Mouse (Mus musculus): Measurements from ENCODE around the gene Plxdc2.
A peak's percentile ranks its signal among the peaks of the same experiment; 100 is the strongest.
"Not testable (repeated sequence)": the region's sequence is repeated elsewhere in the genome, so short reads cannot be mapped to it uniquely, and the experiment has no call there.

Gene Plxdc2

DNA sequence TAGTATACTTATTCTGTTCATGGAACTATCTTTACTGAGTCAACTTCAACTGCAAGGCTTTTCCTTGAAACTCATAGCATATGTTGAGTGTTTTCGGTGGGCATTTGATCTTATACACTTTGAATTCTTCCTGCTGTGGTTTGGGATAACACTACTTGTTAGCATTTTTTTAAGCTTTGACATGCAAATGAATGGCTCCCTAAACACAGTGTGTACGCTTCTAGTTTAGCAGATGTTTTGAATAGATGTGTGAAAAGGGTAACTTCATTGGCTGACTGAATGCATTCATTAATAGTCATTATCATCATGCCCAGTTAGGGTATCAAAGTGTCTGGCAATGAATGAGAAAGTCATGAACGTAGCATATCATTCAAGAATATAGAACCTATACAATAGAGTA is 385.7 kb downstream of the Plxdc2 start:
- no peak for DNase-seq (ENCODE audit: low read depth, low spot score)

- DNase-seq (ENCODE audit: low read depth, low spot score), result no peak
These were observed 387.5 kb downstream of the Plxdc2 start for GRCm38 (mm10) chr2:16743568-16743967.

DNA sequence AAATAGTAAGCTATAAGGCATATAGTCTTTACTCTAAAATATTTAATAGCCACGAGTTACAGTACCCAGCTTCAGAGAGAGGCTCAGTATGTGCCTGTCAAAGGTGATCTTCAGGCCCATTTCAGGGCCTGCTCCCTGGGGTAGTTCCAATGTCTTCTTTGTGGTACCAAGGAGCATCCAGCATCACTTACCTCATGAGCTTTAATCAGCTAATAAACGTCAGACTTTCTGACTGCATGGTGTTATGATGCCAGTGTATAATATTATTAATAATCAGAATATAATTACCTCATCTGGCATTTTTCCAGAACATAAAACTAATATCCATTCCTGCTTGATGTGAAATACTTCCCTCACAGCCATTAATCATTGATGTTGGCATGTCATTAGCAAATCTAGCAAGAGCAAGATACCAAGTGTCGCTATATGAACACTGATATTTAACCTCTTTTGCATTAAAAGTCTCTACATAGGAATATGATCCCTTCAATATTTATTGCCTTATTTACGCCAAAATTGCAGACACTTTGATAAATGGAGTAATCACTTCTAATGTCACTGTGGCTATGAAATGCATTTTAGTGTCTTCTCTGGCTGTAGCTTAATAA is 393.3 kb downstream of the Plxdc2 start:
- no peak for DNase-seq (ENCODE audit: low read depth, low spot score)

- DNase-seq (ENCODE audit: low read depth, low spot score), result no peak
These were observed 401.1 kb downstream of the Plxdc2 start for GRCm38 (mm10) chr2:16757158-16757557.

- no peak for DNase-seq (ENCODE audit: low read depth, low spot score)
These were observed 403.7 kb downstream of the Plxdc2 start for GRCm38 (mm10) chr2:16759766-16760165.

DNA sequence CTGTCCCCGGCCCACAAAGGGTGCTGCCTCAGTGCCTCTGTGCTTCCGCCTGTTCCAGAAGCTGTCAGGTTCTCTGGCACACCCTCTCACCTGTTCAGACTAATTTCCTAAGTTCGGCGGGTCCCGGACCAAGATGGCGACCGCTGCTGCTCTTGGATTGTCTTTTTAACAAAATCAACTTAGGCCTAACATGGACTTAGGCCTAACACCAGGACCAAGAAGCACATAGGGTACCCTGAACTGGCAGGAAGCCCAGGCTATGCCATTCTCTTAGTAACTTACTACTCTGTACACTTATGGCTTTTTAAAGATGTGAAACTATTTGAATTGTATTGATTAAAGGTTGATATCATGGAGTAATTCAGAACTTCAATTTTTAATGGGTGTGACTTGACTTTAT is 413.0 kb downstream of the Plxdc2 start:
- not testable (repeated sequence) for DNase-seq (ENCODE audit: low read depth, low spot score)

- DNase-seq (ENCODE audit: low read depth, low spot score), result peak; percentile 11
These were observed 417.5 kb downstream of the Plxdc2 start for GRCm38 (mm10) chr2:16773398-16774113.

DNA sequence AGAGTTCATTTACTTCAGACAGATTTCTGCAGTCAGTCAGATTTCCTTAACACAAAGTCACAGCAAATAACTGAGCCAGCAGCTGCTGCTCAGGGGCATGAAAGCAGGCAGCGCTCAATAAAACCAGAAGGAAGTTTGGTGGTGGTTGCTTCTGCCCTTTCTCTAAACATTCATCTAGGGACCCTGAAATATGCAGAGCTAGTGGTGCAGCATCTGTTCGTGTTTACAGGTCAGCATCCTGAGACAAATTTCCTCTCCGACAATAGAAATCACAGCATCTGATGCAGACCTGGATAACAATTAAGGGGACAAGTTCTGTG is 418.0 kb downstream of the Plxdc2 start:
- no peak for DNase-seq (ENCODE audit: low read depth, low spot score)

DNA sequence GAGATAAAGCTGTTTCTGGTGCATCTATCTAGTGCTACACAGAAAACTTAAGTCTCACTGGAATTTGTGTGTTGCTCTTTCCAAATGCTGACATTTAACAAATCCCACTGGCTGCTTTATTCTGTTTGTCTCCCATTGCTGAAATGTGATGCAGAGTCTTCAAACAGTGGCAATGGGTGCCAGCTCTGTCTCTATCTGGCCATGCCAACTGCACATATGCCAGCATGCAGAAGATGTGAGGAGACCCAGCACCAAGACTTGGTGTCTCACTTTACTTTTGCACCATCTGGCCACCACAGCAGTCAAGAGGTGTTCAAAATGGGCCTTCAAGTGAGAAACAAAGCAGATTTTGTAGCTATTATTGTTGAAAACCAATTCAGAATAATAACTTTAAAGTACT is 439.2 kb downstream of the Plxdc2 start:
- peak; percentile 72 for DNase-seq (ENCODE audit: low read depth, low spot score)
